Mouse (Mus musculus): ENCODE results near the gene Arhgdig.
"Not testable (repeated sequence)": the region's sequence is repeated elsewhere in the genome, so short reads cannot be mapped to it uniquely, and the experiment has no call there.

Arhgdig gene

GRCm38 (mm10) chr17:26204766-26205165 lies 2.8 kb downstream of the Arhgdig start:
- DNase-seq (ENCODE audit: low spot score): no peak

- DNase-seq (ENCODE audit: low spot score): no peak
Measured at GRCm38 (mm10) chr17:26203321-26203811, 4.2 kb downstream of the Arhgdig start.

GRCm38 (mm10) chr17:26202737-26203136 lies 4.8 kb downstream of the Arhgdig start, which contains the start of gene Rgs11:
TSS of gene Rgs11 (plus strand) at chr17:26202951.
- DNase-seq (ENCODE audit: low spot score): no peak

DNA sequence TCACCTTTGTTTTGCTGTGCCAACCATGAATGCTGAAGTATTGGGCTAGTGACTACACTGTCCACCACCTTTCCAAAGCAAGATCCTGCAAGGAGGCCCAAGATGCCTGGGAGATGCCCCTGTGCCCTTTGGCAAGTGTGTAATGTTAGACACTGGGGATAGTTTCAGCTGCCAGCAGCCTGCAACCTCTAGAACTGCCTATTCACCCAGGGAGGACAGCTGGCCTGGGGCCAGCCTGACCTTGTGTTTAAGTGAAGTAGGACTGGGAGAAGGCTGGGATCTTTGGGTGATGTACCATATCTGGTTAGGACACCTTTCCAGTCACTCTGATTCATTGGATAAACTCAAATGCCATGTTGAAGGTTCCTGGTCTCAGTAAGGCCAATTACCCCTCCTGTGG lies 5.6 kb downstream of the Arhgdig start:
- DNase-seq (ENCODE audit: low spot score): no peak

- peak; percentile 22 for DNase-seq (ENCODE audit: low spot score)
Measured at GRCm38 (mm10) chr17:26200831-26201705, 6.5 kb downstream of the Arhgdig start.

GRCm38 (mm10) chr17:26198892-26199291 lies 8.7 kb downstream of the Arhgdig start, which contains the start of gene Pdia2:
TSS of gene Pdia2 (minus strand) at chr17:26199087.
- DNase-seq (ENCODE audit: low spot score): no peak

DNA sequence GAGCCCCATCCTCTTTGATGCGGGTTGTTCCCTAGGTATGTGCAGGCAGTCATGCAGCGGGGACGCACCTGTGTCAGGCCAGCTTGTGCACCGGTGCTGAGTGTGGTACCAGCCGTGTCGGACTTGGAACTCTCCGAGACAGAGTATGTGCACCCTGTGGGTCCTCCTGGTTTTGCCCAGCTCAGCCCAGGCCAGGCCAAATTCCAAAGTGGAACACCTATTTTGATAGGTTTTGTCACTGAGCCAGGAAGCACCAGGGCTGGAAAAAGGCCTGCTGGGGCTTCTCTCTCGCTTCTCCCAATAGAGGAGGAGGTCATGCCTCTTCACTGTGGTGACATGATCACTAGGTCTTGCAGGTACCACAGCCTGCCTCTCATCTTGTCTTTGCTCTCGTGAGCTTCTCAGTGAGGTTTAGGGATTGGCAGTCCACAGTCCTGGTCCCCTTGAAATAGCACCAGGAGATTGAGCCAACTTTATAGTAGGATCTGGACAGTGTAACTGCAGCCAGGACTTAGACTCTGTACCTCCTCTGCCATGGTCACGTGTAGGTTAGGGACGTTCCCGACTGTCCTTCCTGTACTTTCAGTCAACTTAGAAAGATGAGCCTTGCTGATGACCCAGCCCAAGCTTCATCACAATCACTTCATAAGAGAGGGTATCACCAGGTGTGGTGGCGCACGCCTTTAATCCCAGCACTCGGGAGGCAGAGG lies 14.9 kb downstream of the Arhgdig start:
- DNase-seq (ENCODE audit: low spot score): no peak

DNA sequence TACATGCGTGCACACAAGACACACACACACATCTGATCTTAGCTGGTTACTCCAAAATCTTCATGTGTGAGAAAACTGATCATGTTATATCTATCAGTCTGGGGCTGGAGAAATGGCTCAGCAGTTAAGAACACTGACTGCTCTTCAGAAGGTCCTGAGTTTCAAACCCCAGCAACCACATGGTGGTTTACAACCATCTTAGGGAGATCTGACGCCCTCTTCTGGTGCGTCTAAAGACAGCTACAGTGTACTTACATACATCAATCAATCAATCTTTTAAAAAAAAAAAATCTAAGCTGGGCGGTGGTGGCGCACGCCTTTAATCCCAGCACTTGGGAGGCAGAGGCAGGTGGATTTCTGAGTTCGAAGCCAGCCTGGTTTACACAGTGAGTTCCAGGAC lies 16.1 kb downstream of the Arhgdig start:
- not testable (repeated sequence) for DNase-seq (ENCODE audit: low spot score)

DNA sequence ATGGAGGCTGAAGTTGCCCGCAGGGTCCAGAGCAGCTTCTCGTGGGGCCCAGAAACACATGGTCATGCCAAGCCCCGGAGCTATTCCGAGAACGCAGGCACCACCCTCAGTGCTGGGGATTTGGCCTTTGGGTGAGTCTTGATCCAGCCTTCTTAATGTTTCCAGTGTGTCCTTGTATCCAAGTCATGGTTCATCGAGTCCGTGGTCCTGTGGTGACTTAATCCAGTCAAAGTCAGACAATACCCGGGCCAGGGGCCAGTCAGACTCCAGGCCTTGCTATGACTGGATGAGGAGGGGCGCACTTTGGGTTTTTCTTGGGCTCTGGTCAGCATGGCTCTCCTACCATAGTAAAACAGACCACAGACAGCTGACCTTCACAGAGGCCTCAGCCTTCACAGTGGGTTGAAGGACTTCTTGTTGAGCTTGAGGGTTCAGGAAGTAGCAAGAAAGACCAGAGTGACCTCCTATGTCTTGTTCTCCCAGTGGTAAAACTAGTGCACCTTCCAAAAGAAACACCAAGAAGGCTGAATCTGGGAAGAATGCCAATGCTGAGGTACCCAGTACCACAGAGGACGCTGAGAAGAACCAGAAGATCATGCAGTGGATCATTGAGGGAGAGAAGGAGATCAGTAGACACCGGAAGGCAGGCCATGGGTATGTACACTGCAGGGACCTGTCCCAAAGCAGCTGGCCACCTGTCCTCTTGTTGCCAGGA lies 19.3 kb downstream of the Arhgdig start:
- DNase-seq (ENCODE audit: low spot score): no peak

GRCm38 (mm10) chr17:26187592-26187991 lies 20.0 kb downstream of the Arhgdig start:
- DNase-seq (ENCODE audit: low spot score): no peak

GRCm38 (mm10) chr17:26181179-26181578 lies 26.4 kb downstream of the Arhgdig start:
- DNase-seq (ENCODE audit: low spot score): no peak

DNA sequence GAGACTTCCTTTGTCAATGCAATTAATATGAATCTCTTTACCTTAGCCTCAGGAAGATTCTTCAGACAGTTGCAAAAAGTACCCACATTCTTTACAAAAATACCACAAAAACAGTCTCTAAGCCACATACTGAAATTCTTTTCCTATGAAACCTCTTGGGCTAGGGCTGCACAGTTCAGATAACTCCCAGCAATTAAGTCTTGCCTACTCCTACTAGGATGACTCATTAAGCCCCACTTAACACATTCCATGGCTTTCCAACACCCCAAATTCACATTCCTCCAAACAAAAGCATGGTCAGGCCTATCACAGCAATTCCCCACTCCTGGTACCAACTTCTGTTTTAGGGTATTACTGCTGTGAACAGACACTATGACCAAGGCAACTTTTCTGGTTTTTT lies 29.0 kb downstream of the Arhgdig start:
- no peak for DNase-seq (ENCODE audit: low spot score)

GRCm38 (mm10) chr17:26175248-26175647 lies 32.3 kb downstream of the Arhgdig start:
- not testable (repeated sequence) for DNase-seq (ENCODE audit: low spot score)

DNA sequence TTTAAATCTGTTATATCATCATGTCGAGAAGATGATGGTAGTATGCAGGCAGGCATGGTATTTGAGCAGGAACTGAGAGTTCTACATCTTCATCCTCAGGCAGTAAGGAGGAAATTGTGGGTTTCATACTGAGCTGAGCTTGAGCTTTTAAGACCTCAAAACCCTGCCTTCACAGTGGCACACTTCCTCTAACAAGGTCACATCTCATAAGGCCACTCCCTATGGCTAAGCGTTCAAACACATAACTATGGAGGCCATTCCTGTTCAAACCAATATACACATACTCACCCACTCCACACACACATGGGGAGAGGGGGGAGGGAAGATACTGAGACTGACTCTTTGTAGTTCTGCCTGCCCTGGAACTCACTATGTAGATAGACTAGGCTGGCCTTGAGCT lies 39.5 kb downstream of the Arhgdig start:
- no peak for DNase-seq (ENCODE audit: low spot score)

GRCm38 (mm10) chr17:26162736-26163135 lies 44.9 kb downstream of the Arhgdig start:
- DNase-seq (ENCODE audit: low spot score): no peak

- DNase-seq (ENCODE audit: low spot score): no peak
Measured at GRCm38 (mm10) chr17:26151886-26152630, 55.5 kb downstream of the Arhgdig start.

Data from embryo, embryonic 10 days (tissue).